In genomic region chr6:25085296-25085695, GRCm38 (mm10) we compare ENCODE assay signal across 3 mouse cellular contexts.
A peak's percentile ranks its signal among the peaks of the same experiment; 100 is the strongest.
DNase-seq lines count a peak whose midpoint lies in the region; ATAC-seq and TF ChIP-seq lines count a peak whose summit lies in the region.
"Not testable (repeated sequence)": the region's sequence is repeated elsewhere in the genome, so short reads cannot be mapped to it uniquely, and the experiment has no call there.

No protein-coding gene starts in this region.

- not testable (repeated sequence) for TF ChIP-seq CTCF in liver, postnatal 0 days (IDR thresholded peaks at IDR 0.05; ENCODE audit: low read depth)

- not testable (repeated sequence) for H3K4me1 ChIP-seq in liver, postnatal 0 days (ENCODE audit: insufficient read depth)

- H3K4me3 ChIP-seq in liver, postnatal 0 days (ENCODE audit: low read depth, low read length) = not testable (repeated sequence)

- peak; percentile 57 for DNase-seq in R1 (ENCODE audit: low read depth, low spot score)
- not testable (repeated sequence) for DNase-seq in liver, postnatal 0 days
- DNase-seq in yolk sac, embryonic 10.5 days (ENCODE audit: low spot score) = peak; percentile 66

- not testable (repeated sequence) for H3K27me3 ChIP-seq in liver, postnatal 0 days (ENCODE audit: insufficient read depth, low read length)

- WGBS in liver, postnatal 0 days (ENCODE audit: insufficient replicate concordance) = 40% methylated on average over 4 of the region's 4 CpGs

- H3K4me2 ChIP-seq in liver, postnatal 0 days (ENCODE audit: low read depth, low read length) = not testable (repeated sequence)

- not testable (repeated sequence) for H3K36me3 ChIP-seq in liver, postnatal 0 days (replicated peaks; ENCODE audit: insufficient read depth, low read length)

- not testable (repeated sequence) for TF ChIP-seq EP300 in liver, postnatal 0 days (IDR thresholded peaks at IDR 0.05; ENCODE audit: low read depth)

- not testable (repeated sequence) for H3K27ac ChIP-seq in liver, postnatal 0 days (ENCODE audit: low read depth)

- ATAC-seq in liver, postnatal 0 days = peak; percentile 45; the same call in 1 of the 2 replicates

- H3K9ac ChIP-seq in liver, postnatal 0 days (replicated peaks) = not testable (repeated sequence)

- not testable (repeated sequence) for H3K9me3 ChIP-seq in liver, postnatal 0 days (ENCODE audit: low read length)
